In the genomic region with DNA sequence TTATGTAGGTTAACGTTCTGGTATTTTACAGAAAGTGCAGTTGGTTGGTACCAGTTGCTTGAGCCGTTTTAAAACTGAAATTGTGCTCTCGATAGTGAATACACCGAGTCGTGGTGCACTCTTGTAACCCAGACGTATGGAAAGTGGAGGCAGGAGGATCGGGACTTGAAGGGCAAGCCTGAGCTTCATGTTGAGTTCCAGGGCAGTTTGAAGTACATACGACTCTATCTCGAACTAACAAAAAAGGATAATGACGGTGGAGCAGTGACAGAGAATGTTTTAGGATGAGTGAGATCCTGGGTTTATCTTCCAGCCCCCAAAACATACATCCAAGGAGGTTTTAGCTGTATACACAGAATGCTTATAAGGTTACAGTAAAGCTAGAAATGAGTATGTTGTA, we compare ENCODE assay signal across 8 mouse cellular contexts. TPM values are rescaled to one million over a fixed set of nuclear protein-coding genes. Genes with fewer than 3 reads are reported as not detected.
DNase-seq lines count a peak whose midpoint lies in the region; ATAC-seq and TF ChIP-seq lines count a peak whose summit lies in the region.

No protein-coding gene starts in this region.

- no peak for ATAC-seq in lung, embryonic 16.5 days (ENCODE audit: low read depth)
- ATAC-seq in embryonic facial prominence, embryonic 12.5 days (ENCODE audit: insufficient number of reproducible peaks, insufficient read depth, low FRiP score, low TSS enrichment) = no peak
- no peak for ATAC-seq in intestine, postnatal 0 days
- ATAC-seq in neural tube, embryonic 15.5 days (ENCODE audit: low FRiP score) = no peak

- no peak overlapping the region for H3K27ac ChIP-seq in lung, embryonic 16.5 days (ENCODE audit: low read length)
- H3K27ac ChIP-seq in embryonic facial prominence, embryonic 12.5 days = no peak overlapping the region
- H3K27ac ChIP-seq in intestine, postnatal 0 days (ENCODE audit: low read depth, low read length) = 0 out of 2 replicates have a peak overlapping the region, but pooled peaks have one; percentile 85
- no peak overlapping the region for H3K27ac ChIP-seq in neural tube, embryonic 15.5 days (replicated peaks)

- no peaks in the 10 kb centered on the region for H3K36me3 ChIP-seq in lung, embryonic 16.5 days (ENCODE audit: control insufficient read depth, insufficient read depth, low read length)
- no peaks in the 10 kb centered on the region for H3K36me3 ChIP-seq in embryonic facial prominence, embryonic 12.5 days
- H3K36me3 ChIP-seq in intestine, postnatal 0 days (ENCODE audit: control insufficient read depth, insufficient read depth) = no peaks in the 10 kb centered on the region
- no peaks in the 10 kb centered on the region for H3K36me3 ChIP-seq in neural tube, embryonic 15.5 days

- WGBS in lung, embryonic 16.5 days = 5% methylated on average over 10 of the region's 10 CpGs
- WGBS in embryonic facial prominence, embryonic 12.5 days = 16% methylated on average over 10 of the region's 10 CpGs
- 7% methylated on average over 10 of the region's 10 CpGs for WGBS in intestine, postnatal 0 days
- WGBS in neural tube, embryonic 15.5 days = 14% methylated on average over 10 of the region's 10 CpGs

- peak overlapping the region; percentile 96 for H3K4me3 ChIP-seq in lung, embryonic 16.5 days (ENCODE audit: low read length)
- H3K4me3 ChIP-seq in embryonic facial prominence, embryonic 12.5 days = peak overlapping the region; percentile 91
- H3K4me3 ChIP-seq in intestine, postnatal 0 days (ENCODE audit: low read depth, low read length) = peak overlapping the region; percentile 79
- H3K4me3 ChIP-seq in neural tube, embryonic 15.5 days (replicated peaks) = peak overlapping the region; percentile 90

- no peaks in the 10 kb centered on the region for H3K9me3 ChIP-seq in lung, embryonic 16.5 days (ENCODE audit: control insufficient read depth, low read length)
- no peaks in the 10 kb centered on the region for H3K9me3 ChIP-seq in embryonic facial prominence, embryonic 12.5 days
- no peaks in the 10 kb centered on the region for H3K9me3 ChIP-seq in intestine, postnatal 0 days (ENCODE audit: control insufficient read depth)
- no peaks in the 10 kb centered on the region for H3K9me3 ChIP-seq in neural tube, embryonic 15.5 days (replicated peaks)

- TF ChIP-seq CTCF in intestine, postnatal 0 days (IDR thresholded peaks at IDR 0.05; ENCODE audit: low read depth) = no peak

- H3K4me2 ChIP-seq in lung, embryonic 16.5 days (ENCODE audit: low read depth, low read length) = peak overlapping the region; percentile 93
- H3K4me2 ChIP-seq in embryonic facial prominence, embryonic 12.5 days (replicated peaks) = peak overlapping the region; percentile 68
- H3K4me2 ChIP-seq in intestine, postnatal 0 days (replicated peaks; ENCODE audit: low read depth) = peak overlapping the region; percentile 76
- H3K4me2 ChIP-seq in neural tube, embryonic 15.5 days = peak overlapping the region; percentile 90

- H3K9ac ChIP-seq in lung, embryonic 16.5 days (ENCODE audit: low read length) = peak overlapping the region; percentile 89
- peak overlapping the region; percentile 82 for H3K9ac ChIP-seq in embryonic facial prominence, embryonic 12.5 days
- H3K9ac ChIP-seq in intestine, postnatal 0 days (ENCODE audit: low read depth, low read length) = peak overlapping the region; percentile 82
- H3K9ac ChIP-seq in neural tube, embryonic 15.5 days (replicated peaks) = peak overlapping the region; percentile 83

- DNase-seq in lung, postnatal 14 days = no peak
- DNase-seq in thymus, postnatal 10 days (ENCODE audit: low spot score in 2 of 2) = no peak
- DNase-seq in thymus, postnatal 0 days (ENCODE audit: low spot score) = no peak
- no peak for DNase-seq in cerebellum, adult 9-11 months

- H3K27me3 ChIP-seq in lung, embryonic 16.5 days (ENCODE audit: control insufficient read depth, insufficient read depth, low read depth, low read length) = no peaks in the 10 kb centered on the region
- no peaks in the 10 kb centered on the region for H3K27me3 ChIP-seq in embryonic facial prominence, embryonic 12.5 days
- no peaks in the 10 kb centered on the region for H3K27me3 ChIP-seq in intestine, postnatal 0 days (replicated peaks; ENCODE audit: control insufficient read depth, insufficient read depth, low read length)
- no peaks in the 10 kb centered on the region for H3K27me3 ChIP-seq in neural tube, embryonic 15.5 days (replicated peaks)

- peaks cover 10% of the 10 kb centered on the region for H3K4me1 ChIP-seq in lung, embryonic 16.5 days (replicated peaks; ENCODE audit: control insufficient read depth, insufficient read depth, low read length)
- peaks cover 9% of the 10 kb centered on the region for H3K4me1 ChIP-seq in embryonic facial prominence, embryonic 12.5 days
- no peaks in the 10 kb centered on the region for H3K4me1 ChIP-seq in intestine, postnatal 0 days (replicated peaks; ENCODE audit: control insufficient read depth, insufficient read depth, low read length)
- H3K4me1 ChIP-seq in neural tube, embryonic 15.5 days = peaks cover 22% of the 10 kb centered on the region

RNA-seq across cellular contexts. Expression of gene Eif2ak1, which starts 0.9 kb away (rescaled TPM):
- 35.5 and 36.7 TPM in 2 replicates for polyA plus RNA-seq in lung, embryonic 16.5 days (2015; fragmentation: Nextera tagmentation; extraction: Ambion mirVana)
- 46.5 and 47.7 TPM in 2 replicates for polyA plus RNA-seq in embryonic facial prominence, embryonic 12.5 days (2016; fragmentation: Nextera tagmentation; extraction: Ambion mirVana)
- polyA plus RNA-seq in intestine, postnatal 0 days (2015; fragmentation: Nextera tagmentation; extraction: Ambion mirVana) = 24.1 and 25.2 TPM in 2 replicates
- polyA plus RNA-seq in neural tube, embryonic 15.5 days (2015; fragmentation: Nextera tagmentation; extraction: Ambion mirVana) = 48.2 and 50.7 TPM in 2 replicates
- polyA plus RNA-seq in thymus, postnatal 0 days (2015; fragmentation: Nextera tagmentation; extraction: Ambion mirVana) = 30.3 and 30.9 TPM in 2 replicates
